ENCODE assay signal across 19 mouse cellular contexts in genomic region chr3:26270894-26271795, GRCm38 (mm10).
DNase-seq lines count a peak whose midpoint lies in the region; ATAC-seq lines count a peak whose summit lies in the region.
"Had no signal": no experiment of that assay in that cellular context is flagged by ENCODE, and none has a peak within 500 bp of the region (broad histone marks: within the 10 kb centered on the region; RNA-seq: fewer than 3 reads in every experiment).

No protein-coding gene starts in this region.

- no peak overlapping the region for H3K4me3 ChIP-seq in midbrain, embryonic 11.5 days (ENCODE audit: low read depth, low read length)
- no peak overlapping the region for H3K4me3 ChIP-seq in midbrain, embryonic 16.5 days (ENCODE audit: low read depth, low read length)
- no peak overlapping the region for H3K4me3 ChIP-seq in hindbrain, embryonic 12.5 days
- H3K4me3 ChIP-seq in liver, embryonic 11.5 days (ENCODE audit: low read depth, low read length): no peak overlapping the region
- H3K4me3 ChIP-seq: neural tube, embryonic 13.5 days had no signal

- no peaks in the 10 kb centered on the region for H3K36me3 ChIP-seq in midbrain, embryonic 11.5 days (ENCODE audit: control insufficient read depth, insufficient read depth, low read length)
- no peaks in the 10 kb centered on the region for H3K36me3 ChIP-seq in midbrain, embryonic 16.5 days (ENCODE audit: control insufficient read depth, insufficient read depth, low read length)
- H3K36me3 ChIP-seq in hindbrain, embryonic 12.5 days: no peaks in the 10 kb centered on the region
- no peaks in the 10 kb centered on the region for H3K36me3 ChIP-seq in liver, embryonic 11.5 days (ENCODE audit: control insufficient read depth, insufficient read depth, low read length)
- H3K36me3 ChIP-seq: neural tube, embryonic 13.5 days had no signal

- DNase-seq in adrenal gland, postnatal 10 days: peak; percentile 11
- DNase-seq in adrenal gland, adult 18-20 months (ENCODE audit: low spot score in 2 of 2): no peak
- peak; percentile 90 for DNase-seq in midbrain, embryonic 11.5 days (ENCODE audit: low spot score, missing footprints)
- DNase-seq in liver, embryonic 11.5 days (ENCODE audit: low spot score): no peak
- DNase-seq in right cerebral cortex, postnatal 10 days (ENCODE audit: low spot score in 2 of 2): no peak
- DNase-seq: cerebellum, adult 8-10 months; gastrocnemius, postnatal 36 days; heart, postnatal 36 days; kidney, postnatal 14 days; liver, postnatal 0 days; lung, postnatal 4 days; spleen, adult 18-20 months; thymus, postnatal 25 days had no signal

- H3K27me3 ChIP-seq in midbrain, embryonic 11.5 days (ENCODE audit: control insufficient read depth, insufficient read depth, low read length): no peaks in the 10 kb centered on the region; the same call in 1 of the 2 replicates
- H3K27me3 ChIP-seq in midbrain, embryonic 16.5 days (ENCODE audit: control insufficient read depth, insufficient read depth, low read depth, low read length): no peaks in the 10 kb centered on the region
- H3K27me3 ChIP-seq in hindbrain, embryonic 12.5 days: no peaks in the 10 kb centered on the region
- no peaks in the 10 kb centered on the region for H3K27me3 ChIP-seq in liver, embryonic 11.5 days (replicated peaks; ENCODE audit: control insufficient read depth, insufficient read depth, low read length)
- H3K27me3 ChIP-seq: neural tube, embryonic 13.5 days had no signal

- H3K9ac ChIP-seq in midbrain, embryonic 11.5 days (ENCODE audit: low read length): no peak overlapping the region
- H3K9ac ChIP-seq in midbrain, embryonic 16.5 days (ENCODE audit: low read depth, low read length): no peak overlapping the region
- no peak overlapping the region for H3K9ac ChIP-seq in hindbrain, embryonic 12.5 days
- no peak overlapping the region for H3K9ac ChIP-seq in liver, embryonic 11.5 days (ENCODE audit: low read depth, low read length)
- H3K9ac ChIP-seq: liver, postnatal 0 days; neural tube, embryonic 13.5 days had no signal

- no peak overlapping the region for H3K4me2 ChIP-seq in midbrain, embryonic 11.5 days
- no peak overlapping the region for H3K4me2 ChIP-seq in midbrain, embryonic 16.5 days (ENCODE audit: low read length)
- H3K4me2 ChIP-seq in hindbrain, embryonic 12.5 days (replicated peaks): no peak overlapping the region
- no peak overlapping the region for H3K4me2 ChIP-seq in liver, embryonic 11.5 days
- H3K4me2 ChIP-seq: heart, embryonic 11.5 days; neural tube, embryonic 13.5 days had no signal

- peaks cover 8% of the 10 kb centered on the region; the same call in 1 of the 2 replicates for H3K4me1 ChIP-seq in midbrain, embryonic 11.5 days (ENCODE audit: control insufficient read depth, insufficient read depth, low read length)
- 0 out of 2 replicates have a peak, but pooled peaks cover 4% of the 10 kb centered on the region for H3K4me1 ChIP-seq in midbrain, embryonic 16.5 days (ENCODE audit: control insufficient read depth, insufficient read depth, low read length)
- no peaks in the 10 kb centered on the region for H3K4me1 ChIP-seq in hindbrain, embryonic 12.5 days
- no peaks in the 10 kb centered on the region for H3K4me1 ChIP-seq in liver, embryonic 11.5 days (replicated peaks; ENCODE audit: control insufficient read depth, insufficient read depth, low read length)

- H3K9me3 ChIP-seq in midbrain, embryonic 11.5 days (ENCODE audit: control insufficient read depth, low read length): no peaks in the 10 kb centered on the region
- H3K9me3 ChIP-seq in midbrain, embryonic 16.5 days (replicated peaks; ENCODE audit: control insufficient read depth, low read length, poor library complexity, severe bottlenecking): no peaks in the 10 kb centered on the region
- H3K9me3 ChIP-seq in hindbrain, embryonic 12.5 days (replicated peaks): no peaks in the 10 kb centered on the region
- no peaks in the 10 kb centered on the region for H3K9me3 ChIP-seq in liver, embryonic 11.5 days (ENCODE audit: control insufficient read depth, low read length)
- H3K9me3 ChIP-seq: neural tube, embryonic 13.5 days had no signal

- H3K27ac ChIP-seq in midbrain, embryonic 11.5 days (ENCODE audit: low read depth, low read length): no peak overlapping the region; the same call in 1 of the 2 replicates
- H3K27ac ChIP-seq in midbrain, embryonic 16.5 days (ENCODE audit: low read length): no peak overlapping the region
- H3K27ac ChIP-seq in hindbrain, embryonic 12.5 days: no peak overlapping the region
- H3K27ac ChIP-seq in liver, embryonic 11.5 days (ENCODE audit: low read depth, low read length): no peak overlapping the region
- H3K27ac ChIP-seq: neural tube, embryonic 13.5 days had no signal

- ATAC-seq in midbrain, embryonic 11.5 days (ENCODE audit: low FRiP score): peak; percentile 94
- ATAC-seq in midbrain, embryonic 16.5 days: no peak
- 0 out of 2 replicates have a peak, but pooled peaks have one; percentile 26 for ATAC-seq in hindbrain, embryonic 12.5 days (ENCODE audit: low FRiP score)
- ATAC-seq in liver, embryonic 11.5 days (replicated peaks; ENCODE audit: low FRiP score): no peak
- no peak for ATAC-seq in monocyte, adult 5-6 weeks (replicated peaks; ENCODE audit: insufficient number of reproducible peaks, low FRiP score, low TSS enrichment, poor library complexity, severe bottlenecking)
- ATAC-seq: intestine, postnatal 0 days; liver, postnatal 0 days had no signal

- WGBS in midbrain, embryonic 11.5 days: 20% methylated on average over 4 of the region's 4 CpGs
- 20% methylated on average over 4 of the region's 4 CpGs for WGBS in midbrain, embryonic 16.5 days
- 46% methylated on average over 4 of the region's 4 CpGs for WGBS in hindbrain, embryonic 12.5 days
- WGBS in liver, embryonic 11.5 days: 62% methylated on average over 4 of the region's 4 CpGs

Comparison
In these comparisons a context has a peak if more than half of its experiments do, and no peak if none do; other contexts are left out.
1. DNase-seq: peak in adrenal gland, postnatal 10 days (single experiment) and midbrain, embryonic 11.5 days (single experiment); none in adrenal gland, adult 18-20 months (0 of 2), liver, embryonic 11.5 days (single experiment) and right cerebral cortex, postnatal 10 days (0 of 2).
2. ATAC-seq: peak in midbrain, embryonic 11.5 days (single experiment) and hindbrain, embryonic 12.5 days (single experiment); none in midbrain, embryonic 16.5 days (single experiment), liver, embryonic 11.5 days (single experiment) and monocyte, adult 5-6 weeks (single experiment).